Mouse (Mus musculus) kidney, postnatal 4 days (tissue): ENCODE results near the gene Hist1h4j.

ENCODE experiments used
- DNase-seq, 2 experiments: peaks; one replicate each; pipeline ENCODE4 v3.0.0; 2021; ENCODE audit warnings: mixed read lengths in 2 of 2

Hist1h4j gene

DNA sequence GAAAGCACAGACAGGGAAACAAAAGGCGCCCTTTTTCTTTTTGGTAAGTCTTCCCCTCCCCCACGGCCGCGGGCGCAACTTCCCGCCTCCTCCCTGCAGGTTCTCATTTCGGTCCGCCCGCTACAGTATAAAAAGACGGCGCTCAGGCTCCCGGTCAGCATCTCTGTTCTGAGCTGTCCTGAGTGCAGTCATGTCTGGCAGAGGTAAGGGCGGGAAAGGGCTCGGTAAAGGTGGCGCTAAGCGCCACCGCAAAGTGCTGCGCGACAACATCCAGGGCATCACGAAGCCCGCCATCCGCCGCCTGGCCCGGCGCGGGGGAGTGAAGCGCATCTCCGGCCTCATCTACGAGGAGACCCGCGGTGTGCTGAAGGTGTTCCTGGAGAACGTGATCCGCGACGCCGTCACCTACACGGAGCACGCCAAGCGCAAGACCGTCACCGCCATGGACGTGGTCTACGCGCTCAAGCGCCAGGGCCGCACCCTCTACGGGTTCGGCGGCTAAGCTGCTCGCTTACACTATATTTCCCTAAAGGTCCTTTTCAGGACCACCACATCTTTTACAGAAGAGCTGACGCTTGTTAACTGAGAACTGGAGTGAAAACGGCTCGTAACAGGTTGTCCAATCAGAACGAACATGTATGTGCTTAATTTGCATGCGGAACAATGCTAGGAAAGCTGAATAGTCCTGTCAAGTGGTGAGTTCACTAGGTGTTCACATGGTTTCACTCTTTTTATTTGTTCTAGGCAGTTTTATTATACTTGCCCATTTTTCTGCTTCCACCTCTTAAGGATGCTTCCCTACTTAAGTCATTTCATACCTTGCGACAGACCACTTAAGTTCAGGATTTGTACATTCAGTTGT lies at the start of gene Hist1h4j:
Hist1h4j (plus strand) TSS at position 159 of the 862 bp plus-strand sequence.
- DNase-seq = peak; percentile 89 to 92

DNA sequence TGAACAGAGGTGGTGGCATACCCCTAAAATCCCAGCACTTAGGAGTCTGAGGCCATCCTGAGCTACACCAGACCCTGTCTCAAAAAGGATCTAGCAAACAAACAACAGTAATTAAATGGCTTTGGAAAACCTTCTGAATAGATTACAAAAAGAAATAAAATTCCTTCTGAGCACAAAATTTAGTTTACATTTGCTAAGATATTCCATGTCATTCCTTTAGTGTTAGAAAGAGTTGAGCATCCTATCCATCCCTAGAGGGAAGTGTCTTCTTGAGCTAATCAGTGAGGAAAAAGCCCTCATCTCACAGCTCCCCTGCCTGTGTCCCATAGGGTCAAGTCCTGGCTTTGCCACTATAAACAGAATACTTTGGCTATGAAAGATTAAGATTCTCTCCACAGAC lies 37.1 kb upstream of the Hist1h4j start, which contains the start of gene Olfr1359:
Olfr1359 (plus strand) TSS at position 301 of the 400 bp plus-strand sequence.
- DNase-seq = no peak

DNA sequence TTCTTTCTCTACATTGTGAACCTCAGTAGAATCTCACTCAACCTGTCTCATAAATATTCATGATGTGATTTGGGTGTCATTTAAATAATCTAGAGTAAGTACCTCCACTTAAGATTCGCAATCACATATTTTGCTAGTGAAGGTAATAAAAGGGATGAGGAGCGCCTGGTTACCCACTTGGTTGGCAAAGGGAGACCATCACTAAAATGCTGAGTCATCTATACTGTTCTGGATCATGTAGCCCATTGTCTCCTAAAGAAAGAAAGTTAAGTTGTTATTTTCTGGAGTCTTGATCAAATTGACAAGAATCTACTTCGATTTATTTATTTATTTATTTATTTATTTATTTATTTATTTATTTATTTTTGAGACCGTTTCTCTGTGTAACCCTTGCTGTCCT lies 28.2 kb upstream of the Hist1h4j start:
- DNase-seq = no peak

DNA sequence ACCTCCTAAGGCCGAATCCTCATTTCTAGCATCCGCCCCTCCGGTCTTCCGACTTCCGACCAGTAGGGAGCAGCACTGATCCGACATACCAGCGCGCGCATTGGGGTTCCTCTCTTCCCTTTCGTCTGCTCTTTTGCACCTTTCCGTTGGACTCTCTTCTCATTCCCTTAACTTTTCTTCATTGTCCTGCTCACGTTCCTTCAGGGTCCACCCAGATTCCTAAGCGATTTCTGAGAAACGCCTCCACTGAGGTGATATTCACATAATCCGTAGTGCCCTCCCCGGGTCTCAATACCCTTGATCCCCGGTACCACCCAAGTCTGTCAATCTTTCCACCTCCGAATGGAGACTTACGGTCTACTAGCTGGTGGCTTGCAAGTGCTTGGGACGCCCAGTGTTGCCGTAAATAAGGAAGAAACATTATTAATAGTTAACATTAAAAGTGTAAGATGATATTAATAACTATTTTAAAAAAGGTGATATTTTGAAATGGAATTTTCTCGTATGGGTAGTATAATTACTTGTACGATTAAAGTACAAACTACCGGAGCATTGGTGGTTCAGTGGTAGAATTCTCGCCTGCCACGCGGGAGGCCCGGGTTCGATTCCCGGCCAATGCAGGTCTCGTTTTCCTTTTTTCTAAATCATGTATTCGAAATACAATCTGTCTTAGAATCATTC lies 24.7 kb upstream of the Hist1h4j start:
- peak; percentile 92 to 94 for DNase-seq

DNA sequence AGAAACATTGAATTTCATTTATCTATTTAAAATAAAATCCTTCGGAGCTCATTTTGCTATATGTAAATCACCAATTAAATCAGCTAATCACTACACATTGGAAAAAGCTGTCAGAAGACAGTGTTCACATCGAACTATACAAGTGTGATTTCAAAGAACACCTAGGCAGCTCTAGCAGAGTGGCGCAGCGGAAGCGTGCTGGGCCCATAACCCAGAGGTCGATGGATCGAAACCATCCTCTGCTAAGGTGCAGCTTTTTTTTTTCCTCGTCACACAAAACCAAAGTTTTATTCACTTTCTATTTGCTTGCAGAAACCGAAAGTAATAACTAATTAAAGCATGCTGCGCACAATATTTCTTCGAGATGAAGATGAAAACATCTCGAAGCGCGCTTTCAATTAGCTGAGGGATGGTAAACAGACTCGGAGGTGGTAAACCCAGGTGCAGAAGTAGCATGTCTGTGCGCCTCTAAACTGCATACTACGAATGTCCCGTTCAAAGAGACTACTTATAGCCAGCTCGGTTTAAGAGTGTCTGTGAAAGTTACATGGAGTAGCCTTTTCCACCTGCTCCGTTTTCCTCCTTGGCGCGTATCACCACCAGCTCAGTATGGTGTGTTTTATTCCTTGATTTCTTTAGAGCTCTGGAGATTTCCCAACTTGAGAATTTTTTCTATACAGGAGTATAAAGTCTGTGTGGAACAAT lies 23.9 kb upstream of the Hist1h4j start:
- peak; percentile 74 to 82 for DNase-seq

DNA sequence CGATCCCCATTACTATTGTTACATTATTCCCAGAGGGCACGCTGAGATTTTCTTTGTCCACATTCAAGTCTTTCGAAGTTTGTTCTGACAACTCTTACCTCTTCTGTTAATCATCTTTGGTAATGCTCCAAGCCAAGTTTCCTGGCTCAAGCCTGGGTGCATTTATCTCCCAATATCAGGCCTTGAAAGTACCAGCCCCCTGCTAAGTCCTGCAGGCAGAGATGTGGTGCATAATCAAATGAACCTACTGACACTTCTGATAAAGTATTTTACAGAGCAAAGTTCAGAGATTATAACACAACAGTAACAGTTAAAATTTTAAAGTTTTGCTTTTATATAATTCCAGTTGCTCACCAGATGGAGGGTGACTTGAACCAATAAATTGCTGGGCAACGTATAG lies 23.2 kb upstream of the Hist1h4j start:
- DNase-seq = no peak

DNA sequence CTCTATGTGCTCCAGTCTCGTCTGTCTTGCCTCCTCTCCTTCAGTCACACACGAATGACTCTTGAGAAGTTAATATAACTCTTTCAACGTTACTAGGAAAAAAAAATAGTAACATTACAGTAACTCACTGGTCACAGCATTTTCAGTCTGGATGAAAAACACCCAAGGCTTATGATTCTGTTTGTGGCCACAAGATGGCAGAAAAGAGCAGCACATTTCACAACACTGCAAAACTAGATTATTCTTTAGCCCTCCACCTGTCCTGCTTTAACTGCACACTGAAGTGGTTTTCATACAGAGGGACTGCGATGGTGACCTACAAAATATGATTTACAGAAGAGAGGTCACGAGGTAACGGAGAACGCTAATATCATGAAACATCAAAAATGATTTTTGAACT lies 20.1 kb upstream of the Hist1h4j start:
- peak; percentile 68 to 74 for DNase-seq

DNA sequence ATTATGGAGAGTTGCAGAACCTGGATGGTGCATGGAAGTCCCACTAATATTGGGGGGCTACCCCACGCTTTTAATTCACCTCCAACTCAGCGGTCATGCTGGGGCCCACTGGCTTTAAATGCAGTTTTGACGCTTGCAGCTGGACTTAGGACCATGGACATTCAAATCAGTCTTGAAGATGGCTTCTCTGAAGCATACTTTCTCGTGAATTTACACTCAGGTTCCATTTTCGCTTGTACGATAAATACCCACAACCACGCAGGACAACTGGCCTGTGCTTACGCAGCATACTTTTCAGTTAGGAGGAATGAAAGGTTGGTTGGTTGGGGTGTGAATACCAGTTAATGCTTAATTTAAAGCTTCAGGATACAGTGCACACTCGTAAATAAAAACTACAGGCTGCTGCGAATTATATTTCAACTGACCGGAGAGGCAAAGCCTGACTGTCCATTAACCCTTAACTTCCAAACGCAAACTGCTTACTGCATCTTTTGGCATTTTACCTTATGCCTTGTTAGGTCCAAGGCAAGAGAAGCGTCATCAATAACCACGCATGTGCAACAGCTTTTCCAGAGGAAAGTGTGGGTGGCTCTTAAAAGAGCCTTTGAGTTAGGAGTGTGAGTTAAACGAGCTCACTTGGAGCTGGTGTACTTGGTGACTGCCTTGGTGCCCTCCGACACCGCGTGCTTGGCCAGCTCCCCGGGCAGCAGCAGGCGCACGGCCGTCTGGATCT lies 19.6 kb upstream of the Hist1h4j start:
- peak; percentile 15 to 45 for DNase-seq

DNA sequence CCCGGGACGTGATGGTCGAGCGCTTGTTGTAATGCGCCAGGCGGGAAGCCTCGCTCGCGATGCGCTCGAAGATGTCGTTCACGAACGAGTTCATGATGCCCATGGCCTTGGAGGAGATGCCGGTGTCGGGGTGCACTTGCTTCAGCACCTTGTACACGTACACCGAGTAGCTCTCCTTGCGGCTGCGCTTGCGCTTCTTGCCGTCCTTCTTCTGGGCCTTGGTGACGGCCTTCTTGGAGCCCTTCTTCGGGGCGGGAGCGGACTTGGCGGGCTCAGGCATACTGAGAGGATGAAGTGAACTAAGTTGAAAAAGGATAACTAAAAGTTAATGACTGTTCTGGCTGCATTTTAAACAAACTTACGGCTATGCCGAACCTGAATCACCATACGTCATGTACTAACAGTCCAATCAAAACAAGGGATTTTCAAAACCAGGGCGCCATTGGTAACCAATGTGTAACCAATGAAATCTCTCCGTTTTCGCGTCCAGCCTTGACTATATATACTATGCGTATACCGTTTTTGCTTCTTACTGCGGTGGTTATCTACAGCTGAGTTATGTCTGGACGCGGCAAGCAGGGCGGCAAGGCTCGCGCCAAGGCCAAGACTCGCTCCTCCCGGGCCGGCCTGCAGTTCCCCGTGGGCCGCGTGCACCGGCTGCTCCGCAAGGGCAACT lies 18.9 kb upstream of the Hist1h4j start, which contains the start of the genes Hist1h2bl and Hist1h2ai:
Hist1h2bl (minus strand) TSS at position 280 of the 676 bp plus-strand sequence.
Hist1h2ai (plus strand) TSS at position 559 of the 676 bp plus-strand sequence.
- peak; percentile 75 to 83 for DNase-seq

DNA sequence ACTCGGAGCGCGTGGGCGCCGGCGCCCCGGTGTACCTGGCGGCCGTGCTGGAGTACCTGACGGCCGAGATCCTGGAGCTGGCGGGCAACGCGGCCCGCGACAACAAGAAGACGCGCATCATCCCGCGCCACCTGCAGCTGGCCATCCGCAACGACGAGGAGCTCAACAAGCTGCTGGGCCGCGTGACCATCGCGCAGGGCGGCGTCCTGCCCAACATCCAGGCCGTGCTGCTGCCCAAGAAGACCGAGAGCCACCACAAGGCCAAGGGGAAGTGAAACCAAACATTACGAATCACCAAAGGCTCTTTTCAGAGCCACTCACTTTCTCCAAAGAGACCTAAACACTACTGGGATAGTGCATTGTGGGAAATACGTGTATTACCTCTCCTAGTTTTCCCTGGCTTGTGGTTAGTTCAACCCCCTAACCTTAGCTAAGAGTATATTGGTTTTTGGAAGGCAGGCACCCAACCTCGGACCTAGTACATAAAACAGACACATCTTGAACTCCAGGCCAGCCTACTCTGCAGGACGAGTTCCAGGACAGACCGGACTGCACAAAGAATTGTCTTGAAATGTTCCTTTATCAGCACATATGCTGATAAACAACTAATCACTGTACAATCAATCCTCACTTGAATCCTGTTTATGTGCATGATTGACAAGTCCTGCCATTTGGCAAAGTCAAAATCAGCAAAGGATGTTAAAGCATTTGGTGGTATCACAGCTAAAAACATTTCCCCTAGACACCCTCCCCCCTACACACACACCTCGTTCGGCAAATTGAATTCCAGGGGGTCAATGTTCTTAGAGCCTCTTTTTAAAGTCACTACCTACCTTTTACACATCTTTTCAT lies 18.1 kb upstream of the Hist1h4j start:
- DNase-seq = peak in 1 of 2 experiments; percentile 38

DNA sequence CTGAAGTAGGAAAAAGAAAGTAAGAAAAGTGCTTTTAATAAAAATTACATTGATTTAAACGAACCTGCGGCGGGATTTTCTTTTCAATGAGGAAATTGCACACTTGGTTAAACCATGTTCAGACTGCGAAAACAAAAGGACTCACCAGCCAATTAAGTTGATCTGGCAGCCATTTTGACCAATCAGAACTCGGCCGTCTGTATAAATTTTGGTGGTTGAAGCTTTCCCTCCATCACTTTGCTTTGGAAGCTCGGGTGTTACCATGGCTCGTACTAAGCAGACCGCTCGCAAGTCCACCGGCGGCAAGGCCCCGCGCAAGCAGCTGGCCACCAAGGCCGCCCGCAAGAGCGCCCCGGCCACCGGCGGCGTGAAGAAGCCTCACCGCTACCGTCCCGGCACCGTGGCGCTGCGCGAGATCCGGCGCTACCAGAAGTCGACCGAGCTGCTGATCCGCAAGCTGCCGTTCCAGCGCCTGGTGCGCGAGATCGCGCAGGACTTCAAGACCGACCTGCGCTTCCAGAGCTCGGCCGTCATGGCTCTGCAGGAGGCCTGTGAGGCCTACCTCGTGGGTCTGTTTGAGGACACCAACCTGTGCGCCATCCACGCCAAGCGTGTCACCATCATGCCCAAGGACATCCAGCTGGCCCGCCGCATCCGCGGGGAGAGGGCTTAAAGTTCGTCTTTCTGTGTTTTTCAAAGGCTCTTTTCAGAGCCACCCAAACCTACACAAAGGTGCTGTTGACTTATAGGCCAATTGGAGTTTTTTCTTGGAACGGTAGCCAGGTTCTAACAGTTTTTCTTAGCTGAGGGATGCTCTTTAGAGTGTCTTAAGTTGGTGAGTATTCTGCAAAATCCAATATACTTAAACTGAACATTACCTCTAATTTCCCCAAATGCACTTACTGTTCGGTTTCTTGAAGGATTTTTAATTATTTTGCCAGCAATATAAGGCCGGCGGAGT lies 17.2 kb upstream of the Hist1h4j start, which contains the start of gene Hist1h3h:
Hist1h3h (plus strand) TSS at position 263 of the 961 bp plus-strand sequence.
- DNase-seq = peak; percentile 82 to 89

DNA sequence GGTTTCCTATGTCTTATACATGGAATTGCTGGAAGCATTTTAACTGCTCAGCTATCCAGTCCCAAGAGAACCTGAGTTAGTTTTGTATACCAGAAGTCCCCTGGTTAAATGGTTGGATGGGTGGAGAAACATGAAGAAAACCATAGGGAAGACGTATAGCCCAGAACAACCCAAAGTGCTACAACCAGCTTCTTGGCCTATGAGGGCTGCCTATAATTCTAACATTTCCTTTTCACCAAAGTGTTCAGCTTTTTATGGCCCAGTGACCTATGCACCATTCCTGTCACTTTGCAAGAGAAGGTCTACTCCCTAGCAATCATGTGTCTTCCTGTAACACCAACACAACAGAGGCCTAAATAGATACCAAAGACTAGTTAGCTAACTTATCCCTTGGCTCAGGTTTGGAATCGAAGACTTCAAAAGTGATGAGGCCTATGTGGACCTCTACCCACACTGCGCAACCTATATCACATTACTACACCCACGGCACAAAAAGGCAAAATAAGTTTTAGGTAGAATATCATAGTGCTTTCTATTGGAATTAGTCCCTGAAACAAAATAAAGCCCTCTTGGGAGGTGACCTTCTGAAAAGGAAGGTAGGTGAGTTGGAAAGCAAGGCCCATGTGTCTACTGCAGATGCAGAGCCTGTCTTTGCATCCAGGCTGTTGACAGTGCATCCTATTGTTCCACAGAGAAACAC lies 16.3 kb upstream of the Hist1h4j start:
- DNase-seq = no peak

DNA sequence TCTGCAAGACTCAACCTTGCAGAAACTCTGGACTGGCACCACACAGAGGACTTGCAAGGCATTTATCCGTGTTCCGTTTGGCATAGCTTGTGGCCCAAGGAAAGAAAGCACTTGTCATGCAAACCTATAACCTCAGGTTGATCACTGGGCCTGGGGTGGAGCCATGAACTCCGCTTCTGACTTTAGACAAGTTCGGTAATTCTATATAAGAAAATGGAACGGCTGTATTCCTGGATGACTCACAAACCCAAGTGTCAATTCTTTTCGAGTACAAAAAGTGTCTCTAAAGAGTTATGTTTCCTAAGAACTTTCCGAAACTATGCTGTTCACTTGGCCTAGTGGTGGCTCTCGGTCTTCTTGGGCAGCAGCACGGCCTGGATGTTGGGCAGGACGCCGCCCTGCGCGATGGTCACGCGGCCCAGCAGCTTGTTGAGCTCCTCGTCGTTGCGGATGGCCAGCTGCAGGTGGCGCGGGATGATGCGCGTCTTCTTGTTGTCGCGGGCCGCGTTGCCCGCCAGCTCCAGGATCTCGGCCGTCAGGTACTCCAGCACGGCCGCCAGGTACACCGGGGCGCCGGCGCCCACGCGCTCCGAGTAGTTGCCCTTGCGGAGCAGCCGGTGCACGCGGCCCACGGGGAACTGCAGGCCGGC lies 13.6 kb upstream of the Hist1h4j start:
- DNase-seq = peak; percentile 9 to 16

DNA sequence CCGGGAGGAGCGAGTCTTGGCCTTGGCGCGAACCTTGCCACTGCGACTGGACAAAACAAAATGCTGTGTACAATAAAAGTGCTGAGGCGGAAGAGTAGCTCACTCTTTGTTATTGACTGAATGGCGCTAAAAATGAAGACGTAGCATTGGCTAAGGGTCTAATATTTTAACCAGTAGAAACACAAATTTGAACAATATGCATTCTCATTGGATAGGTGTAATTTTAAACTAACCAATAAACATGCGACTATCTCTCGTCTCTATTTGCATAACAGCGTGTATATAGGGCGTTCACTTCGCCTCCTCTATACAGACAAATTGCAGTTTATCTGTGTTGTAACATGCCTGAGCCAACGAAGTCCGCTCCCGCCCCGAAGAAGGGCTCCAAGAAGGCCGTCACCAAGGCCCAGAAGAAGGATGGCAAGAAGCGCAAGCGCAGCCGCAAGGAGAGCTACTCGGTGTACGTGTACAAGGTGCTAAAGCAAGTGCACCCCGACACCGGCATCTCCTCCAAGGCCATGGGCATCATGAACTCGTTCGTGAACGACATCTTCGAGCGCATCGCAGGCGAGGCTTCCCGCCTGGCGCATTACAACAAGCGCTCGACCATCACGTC lies 13.0 kb upstream of the Hist1h4j start, which contains the start of gene Hist1h2bm:
Hist1h2bm (plus strand) TSS at position 288 of the 616 bp plus-strand sequence.
- peak; percentile 62 to 77 for DNase-seq

DNA sequence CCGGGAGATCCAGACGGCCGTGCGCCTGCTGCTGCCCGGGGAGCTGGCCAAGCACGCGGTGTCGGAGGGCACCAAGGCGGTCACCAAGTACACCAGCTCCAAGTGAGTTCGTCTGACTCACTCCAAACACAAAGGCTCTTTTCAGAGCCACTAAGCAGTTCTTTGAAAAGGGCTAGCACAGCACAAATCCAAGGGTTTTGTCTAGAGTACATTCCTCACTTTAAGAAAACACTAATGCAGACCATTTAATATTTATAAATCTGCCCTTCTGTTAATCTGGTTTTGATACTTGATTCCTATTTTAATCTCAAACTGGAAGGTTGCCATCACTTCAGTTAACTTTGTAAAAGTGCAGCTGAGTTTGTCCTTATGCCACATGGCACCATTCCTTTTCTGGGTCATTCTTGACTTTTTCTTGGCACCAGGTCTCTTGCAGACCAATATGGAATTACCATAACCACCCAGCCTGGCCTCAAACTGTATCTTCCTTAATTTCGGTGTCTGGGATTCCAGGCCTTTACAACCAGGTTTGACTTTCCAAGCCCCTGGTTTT lies 12.4 kb upstream of the Hist1h4j start:
- no peak for DNase-seq

DNA sequence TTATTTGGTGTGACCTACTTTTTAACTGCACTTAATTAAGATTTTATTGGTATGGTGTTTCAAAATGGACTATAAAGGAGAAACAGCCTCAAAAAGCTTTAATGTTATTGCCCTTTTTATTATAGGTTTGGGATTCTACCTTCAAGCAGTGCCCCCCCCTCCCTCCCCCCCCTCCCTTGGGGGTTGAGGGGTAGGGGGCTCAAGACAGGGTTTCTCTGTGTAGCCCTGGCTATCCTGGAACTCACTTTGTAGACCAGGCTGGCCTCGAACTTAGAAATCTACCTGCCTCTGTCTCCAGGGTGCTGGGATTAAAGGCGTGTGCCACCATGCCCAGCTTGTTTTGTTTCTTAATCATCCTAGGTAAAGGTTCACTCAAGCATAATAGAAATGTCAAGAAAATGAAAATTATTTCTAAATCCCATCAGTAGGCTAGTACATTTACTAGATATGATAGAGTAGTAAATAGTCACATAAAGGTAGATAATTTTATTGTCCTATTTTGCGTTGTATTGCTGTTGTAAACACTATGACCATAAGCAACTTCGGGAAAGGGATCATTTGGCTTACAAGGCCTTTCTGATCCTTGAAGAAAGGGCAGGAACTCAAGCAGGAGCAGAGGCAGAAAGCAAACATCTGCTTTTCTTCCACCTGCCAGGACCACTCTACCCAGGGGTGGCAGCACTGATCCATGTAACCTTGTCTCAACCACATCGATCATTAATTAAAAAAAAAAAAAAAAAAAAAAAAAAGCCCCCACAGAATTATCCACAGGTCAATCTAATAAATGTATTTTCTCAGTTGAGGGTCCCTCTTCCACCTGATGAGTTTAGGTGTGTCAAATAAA lies 11.6 kb upstream of the Hist1h4j start:
- peak in 1 of 2 experiments; percentile 28 for DNase-seq
